Mouse (Mus musculus) MEL (cell line): ENCODE measurements around the gene Zmym6. TPM values are rescaled to one million over a fixed set of nuclear protein-coding genes. Genes with fewer than 3 reads are reported as not detected.

ENCODE experiments used
- DNase-seq: peaks from one replicate; pipeline ENCODE4 v3.0.0; 2011; ENCODE audit warnings: low read depth, low spot score
- H3K27ac ChIP-seq: 2 replicates; pipeline ENCODE4 v1.5.1; 2012; ENCODE audit warnings: low read depth, mild to moderate bottlenecking, control low read depth, low read length, moderate library complexity; ENCODE audit not compliant: control insufficient read depth
- H3K27me3 ChIP-seq, 2 experiments: fragments of 150-350 bp in 1 of 2; sonication (generic) in 1 of 2; 2 replicates each; pipeline ENCODE4 v1.6.1; 2012; ENCODE audit warnings: low read length in 2 of 2, mild to moderate bottlenecking in 2 of 2, improper control_type of control experiment in 1 of 2, moderate library complexity in 1 of 2; ENCODE audit not compliant: insufficient read depth in 2 of 2, control insufficient read depth in 1 of 2
- H3K36me3 ChIP-seq, 2 experiments: 2 replicates each; pipeline ENCODE4 v1.6.1; 2012 to 2014; ENCODE audit warnings: low read length in 2 of 2, improper control_type of control experiment in 1 of 2, inconsistent platforms in 1 of 2, mild to moderate bottlenecking in 1 of 2; ENCODE audit not compliant: insufficient read depth in 2 of 2, control insufficient read depth in 1 of 2
- H3K4me1 ChIP-seq, 2 experiments: fragments of 150-350 bp in 1 of 2; sonication (generic) in 1 of 2; 2 replicates each; pipeline ENCODE4 v1.6.1; 2012; ENCODE audit warnings: low read length in 2 of 2, improper control_type of control experiment in 1 of 2, mild to moderate bottlenecking in 1 of 2; ENCODE audit not compliant: insufficient read depth in 2 of 2, control insufficient read depth in 1 of 2
- H3K4me3 ChIP-seq, 2 experiments: fragments of 150-350 bp in 1 of 2; sonication (generic) in 1 of 2; 2 replicates each; pipeline ENCODE4 v1.5.1; 2012; ENCODE audit warnings: low read depth in 2 of 2, low read length in 2 of 2, mild to moderate bottlenecking in 2 of 2, moderate library complexity in 2 of 2, control low read depth in 1 of 2, improper control_type of control experiment in 1 of 2; ENCODE audit not compliant: control insufficient read depth in 1 of 2, insufficient read depth in 1 of 2
- H3K79me2 ChIP-seq: 2 replicates; pipeline ENCODE4 v1.6.1; 2012; ENCODE audit warnings: mild to moderate bottlenecking, low read length, moderate library complexity; ENCODE audit not compliant: control insufficient read depth, poor library complexity, insufficient read depth
- H3K9ac ChIP-seq: 2 replicates; pipeline ENCODE4 v1.6.1; 2012; ENCODE audit warnings: low read depth, mild to moderate bottlenecking, control low read depth, low read length, moderate library complexity; ENCODE audit not compliant: control insufficient read depth, poor library complexity, severe bottlenecking
- H3K9me3 ChIP-seq: fragments of 150-350 bp; sonication (generic); replicated peaks from 2 replicates; pipeline ENCODE4 v1.6.1; 2012; ENCODE audit warnings: mild to moderate bottlenecking, low read length, improper control_type of control experiment, moderate library complexity; ENCODE audit not compliant: insufficient read depth
- CHD1 ChIP-seq: IDR thresholded peaks from 2 replicates; pipeline ENCODE4 v1.6.1; 2012; ENCODE audit warnings: low read depth, mild to moderate bottlenecking, inconsistent platforms, low read length, improper control_type of control experiment
- CHD2 ChIP-seq: IDR thresholded peaks from 2 replicates; pipeline ENCODE4 v1.6.1; 2011; ENCODE audit warnings: low read length, improper control_type of control experiment
- CTCF ChIP-seq, 3 experiments: IDR thresholded peaks in 2 of 3; conservative IDR thresholded peaks in 1 of 3; 2 replicates each; pipeline ENCODE4 v1.5.1; 2011 to 2012; ENCODE audit warnings: low read length in 3 of 3, low read depth in 2 of 3, mild to moderate bottlenecking in 2 of 3, improper control_type of control experiment in 1 of 3, inconsistent platforms in 1 of 3, mixed read lengths in 1 of 3, moderate library complexity in 1 of 3; ENCODE audit not compliant: control insufficient read depth in 1 of 3, insufficient read depth in 1 of 3, poor library complexity in 1 of 3, severe bottlenecking in 1 of 3
- E2F4 ChIP-seq: IDR thresholded peaks from 2 replicates; pipeline ENCODE4 v1.6.1; 2011; ENCODE audit warnings: low read depth, low read length, improper control_type of control experiment, borderline replicate concordance
- ELF1 ChIP-seq: IDR thresholded peaks from 2 replicates; pipeline ENCODE4 v1.6.1; 2014; ENCODE audit warnings: low read depth, mild to moderate bottlenecking, inconsistent platforms, low read length, improper control_type of control experiment, moderate library complexity
- EP300 ChIP-seq, 2 experiments: IDR thresholded peaks; 2 replicates each; pipeline ENCODE4 v1.6.1; 2011; ENCODE audit warnings: improper control_type of control experiment in 2 of 2, low read length in 2 of 2, low read depth in 1 of 2, mild to moderate bottlenecking in 1 of 2
- ETS1 ChIP-seq: IDR thresholded peaks from 2 replicates; pipeline ENCODE4 v1.6.1; 2012; ENCODE audit warnings: low read depth, mild to moderate bottlenecking, inconsistent platforms, low read length, improper control_type of control experiment, moderate library complexity
- GABPA ChIP-seq: IDR thresholded peaks from 2 replicates; pipeline ENCODE4 v1.6.1; 2012; ENCODE audit warnings: low read depth, mild to moderate bottlenecking, inconsistent platforms, low read length, improper control_type of control experiment, moderate library complexity
- JUND ChIP-seq: IDR thresholded peaks from 2 replicates; pipeline ENCODE4 v1.6.1; 2011; ENCODE audit warnings: low read depth, mild to moderate bottlenecking, improper control_type of control experiment, low read length
- MAX ChIP-seq: IDR thresholded peaks from 2 replicates; pipeline ENCODE4 v1.6.1; 2011; ENCODE audit warnings: low read length, improper control_type of control experiment
- MAZ ChIP-seq: IDR thresholded peaks from 2 replicates; pipeline ENCODE4 v1.6.1; 2012; ENCODE audit warnings: low read depth, mild to moderate bottlenecking, inconsistent platforms, low read length, improper control_type of control experiment
- MEF2A ChIP-seq: IDR thresholded peaks from 2 replicates; pipeline ENCODE4 v1.6.1; 2014; ENCODE audit warnings: low read depth, mild to moderate bottlenecking, inconsistent platforms, low read length, improper control_type of control experiment; ENCODE audit not compliant: poor library complexity, insufficient replicate concordance, severe bottlenecking; ENCODE audit errors: extremely low read depth
- MXI1 ChIP-seq: IDR thresholded peaks from 2 replicates; pipeline ENCODE4 v1.6.1; 2011; ENCODE audit warnings: mild to moderate bottlenecking, low read depth, low read length, improper control_type of control experiment
- MYB ChIP-seq: IDR thresholded peaks from 2 replicates; pipeline ENCODE4 v1.6.1; 2011; ENCODE audit warnings: mild to moderate bottlenecking, low read depth, low read length, improper control_type of control experiment
- MYC ChIP-seq: IDR thresholded peaks from 2 replicates; pipeline ENCODE4 v1.6.1; 2011; ENCODE audit warnings: low read depth, mild to moderate bottlenecking, low read length, improper control_type of control experiment, moderate library complexity
- NELFE ChIP-seq: IDR thresholded peaks from 2 replicates; pipeline ENCODE4 v1.6.1; 2011; ENCODE audit warnings: low read depth, low read length, improper control_type of control experiment
- POLR2A ChIP-seq, 2 experiments: IDR thresholded peaks; 2 replicates each; pipeline ENCODE4 v1.6.1; 2011 to 2012; ENCODE audit warnings: low read length in 2 of 2, mild to moderate bottlenecking in 2 of 2, control low read depth in 1 of 2, improper control_type of control experiment in 1 of 2, low read depth in 1 of 2, moderate library complexity in 1 of 2; ENCODE audit not compliant: control insufficient read depth in 1 of 2, insufficient read depth in 1 of 2, poor library complexity in 1 of 2
- RCOR1 ChIP-seq: IDR thresholded peaks from 2 replicates; pipeline ENCODE4 v1.6.1; 2012; ENCODE audit warnings: low read depth, mild to moderate bottlenecking, inconsistent platforms, low read length, improper control_type of control experiment
- SIN3A ChIP-seq: IDR thresholded peaks from 2 replicates; pipeline ENCODE4 v1.6.1; 2012; ENCODE audit warnings: low read length, improper control_type of control experiment, inconsistent platforms
- SMC3 ChIP-seq: IDR thresholded peaks from 2 replicates; pipeline ENCODE4 v1.6.1; 2011; ENCODE audit warnings: low read depth, low read length, improper control_type of control experiment
- TAL1 ChIP-seq: IDR thresholded peaks from 2 replicates; pipeline ENCODE4 v1.6.1; 2012; ENCODE audit warnings: mild to moderate bottlenecking, inconsistent platforms, low read length, moderate library complexity, mixed read lengths
- TBP ChIP-seq: IDR thresholded peaks from 2 replicates; pipeline ENCODE4 v1.8.0; 2011; ENCODE audit warnings: low read depth, low read length, improper control_type of control experiment
- TCF12 ChIP-seq: IDR thresholded peaks from 2 replicates; pipeline ENCODE4 v1.6.1; 2014; ENCODE audit warnings: low read depth, mild to moderate bottlenecking, inconsistent platforms, low read length, improper control_type of control experiment, moderate library complexity
- USF1 ChIP-seq: IDR thresholded peaks from 2 replicates; pipeline ENCODE4 v1.6.1; 2014; ENCODE audit warnings: low read depth, mild to moderate bottlenecking, inconsistent platforms, low read length, improper control_type of control experiment, moderate library complexity
- ZC3H11A ChIP-seq: IDR thresholded peaks from 2 replicates; pipeline ENCODE4 v1.6.1; 2012; ENCODE audit warnings: low read depth, mild to moderate bottlenecking, inconsistent platforms, low read length, improper control_type of control experiment
- ZKSCAN1 ChIP-seq: IDR thresholded peaks from 2 replicates; pipeline ENCODE4 v1.6.1; 2012; ENCODE audit warnings: low read depth, mild to moderate bottlenecking, inconsistent platforms, low read length, improper control_type of control experiment, moderate library complexity
- ZMIZ1 ChIP-seq: IDR thresholded peaks from 2 replicates; pipeline ENCODE4 v1.6.1; 2012; ENCODE audit warnings: low read depth, mild to moderate bottlenecking, inconsistent platforms, low read length, improper control_type of control experiment, moderate library complexity
- ZNF384 ChIP-seq: IDR thresholded peaks from 2 replicates; pipeline ENCODE4 v1.6.1; 2012; ENCODE audit warnings: low read depth, mild to moderate bottlenecking, inconsistent platforms, low read length, improper control_type of control experiment
- polyA plus RNA-seq, 2 experiments: library from polyadenylated mRNA; stranded (reverse) in 1 of 2; unstranded in 1 of 2; fragments of >175 nt in 1 of 2; fragments of >200 nt in 1 of 2; gene quantifications; 2 replicates each; pipeline versions ENCODE4 v1.2.1 to v1.2.4; 2012; ENCODE audit warnings: low replicate concordance in 2 of 2, low read depth in 1 of 2; ENCODE audit not compliant: insufficient read length in 2 of 2, insufficient read depth in 1 of 2, missing spikeins in 1 of 2
- total RNA-seq: library from RNA; depleted of rRNA; stranded (reverse); fragments of 300-350 nt; gene quantifications from 2 replicates; pipeline ENCODE4 v1.2.3, GENCODE M21; 2012; rRNA removed

Zmym6 gene
- total RNA-seq = not detected in 2 replicates
- not detected for polyA plus RNA-seq

GRCm38 (mm10) chr4:127076875-127077548, at the start of gene Zmym6:
Gene Zmym6 (plus strand): TSS chr4:127077383.
- Histone ChIP-seq H3K27me3 (no peaks in the 10 kb centered on the region; a peak in 1 of 4 replicates), H3K9ac (no peak within 1 kb of the TSS), H3K9me3 (no peaks in the 10 kb centered on the region), H3K79me2 (no peaks in the 10 kb centered on the region), H3K4me1 (no peaks in the 10 kb centered on the region), H3K27ac (no peak within 1 kb of the TSS), H3K4me3 (no peak within 1 kb of the TSS), H3K36me3 (no peaks in the 10 kb centered on the region)
- no peak for DNase-seq
- no peak for TF ChIP-seq ZMIZ1
- no peak for TF ChIP-seq ZKSCAN1
- no peak for TF ChIP-seq NELFE
- no peak for TF ChIP-seq RCOR1
- no peak for TF ChIP-seq ZC3H11A
- TF ChIP-seq ZNF384 = no peak
- TF ChIP-seq ETS1 = no peak
- TF ChIP-seq MYB = no peak
- no peak for TF ChIP-seq MEF2A
- TF ChIP-seq USF1 = no peak
- TF ChIP-seq MAZ = no peak
- TF ChIP-seq TAL1 = no peak
- no peak for TF ChIP-seq TCF12
- no peak for TF ChIP-seq CTCF (IDR thresholded peaks at IDR 0.05 in 2 of 3, conservative IDR thresholded peaks at IDR 0.05 in 1 of 3; ENCODE audit: control insufficient read depth in 1 of 3, insufficient read depth in 1 of 3, low read depth in 2 of 3, low read length in 3 of 3, poor library complexity in 1 of 3, severe bottlenecking in 1 of 3)
- TF ChIP-seq SIN3A = no peak
- no peak for TF ChIP-seq MAX
- no peak for TF ChIP-seq E2F4

DNA sequence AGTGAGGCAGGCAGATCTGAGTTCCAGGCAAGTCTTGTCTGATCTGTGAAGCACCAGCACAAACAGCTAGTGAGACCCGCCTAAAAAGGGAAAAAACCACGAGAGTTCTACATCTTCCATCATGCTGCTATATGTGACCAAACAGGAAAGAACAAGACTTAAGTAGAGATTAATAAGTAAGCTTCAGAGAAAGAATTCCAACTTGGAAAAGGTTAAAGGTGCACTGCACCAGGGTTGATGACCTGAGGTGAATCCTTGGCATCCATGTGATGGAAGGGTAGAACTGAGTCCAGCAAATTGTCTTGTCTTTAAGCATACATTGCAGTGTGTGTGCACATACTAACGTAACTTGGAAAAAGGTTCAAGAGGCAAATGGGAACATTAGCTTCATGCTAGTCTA, 40.0 kb upstream of the Zmym6 start:
- H3K36me3 ChIP-seq = peaks cover 11 to 41% of the 10 kb centered on the region in 2 experiments
- no peak for TF ChIP-seq MYC
- no peak for TF ChIP-seq MXI1
- TF ChIP-seq ETS1 = no peak
- TF ChIP-seq ELF1 = no peak
- no peak for TF ChIP-seq CHD2
- no peak for TF ChIP-seq ZKSCAN1
- no peak for TF ChIP-seq RCOR1
- no peak for TF ChIP-seq JUND
- TF ChIP-seq ZC3H11A = no peak
- TF ChIP-seq SMC3 = no peak
- TF ChIP-seq EP300 (IDR thresholded peaks at IDR 0.05; ENCODE audit: low read depth in 1 of 2, low read length in 2 of 2) = no peak
- TF ChIP-seq TBP = no peak
- TF ChIP-seq POLR2A (IDR thresholded peaks at IDR 0.05; ENCODE audit: control insufficient read depth in 1 of 2, insufficient read depth in 1 of 2, low read depth in 1 of 2, low read length in 2 of 2, poor library complexity in 1 of 2) = no peak; a peak in 1 of 4 replicates
- TF ChIP-seq SIN3A = no peak
- TF ChIP-seq CHD1 = no peak
- TF ChIP-seq GABPA = no peak
- TF ChIP-seq TCF12 = no peak
- no peak for TF ChIP-seq MAX
- no peak for TF ChIP-seq ZMIZ1
- no peak for DNase-seq
- no peak overlapping the region for H3K9ac ChIP-seq
- no peaks in the 10 kb centered on the region for H3K27me3 ChIP-seq
- no peak overlapping the region for H3K4me3 ChIP-seq
- H3K79me2 ChIP-seq = peaks cover 5% of the 10 kb centered on the region; the same call in 1 of the 2 replicates
- H3K27ac ChIP-seq = no peak overlapping the region
- no peaks in the 10 kb centered on the region for H3K9me3 ChIP-seq
- no peaks in the 10 kb centered on the region for H3K4me1 ChIP-seq
